Mouse (Mus musculus) olfactory bulb, adult 2 months (tissue): ENCODE results near the gene Irf9.

Experiments used
- CTCF ChIP-seq: fragments of 200-500 bp; IDR thresholded peaks from 2 replicates; pipeline ENCODE4 v1.5.1; 2012; ENCODE audit warnings: low read depth, mild to moderate bottlenecking, low read length, moderate library complexity; ENCODE audit not compliant: insufficient read depth
- POLR2A ChIP-seq: fragments of 200-500 bp; IDR thresholded peaks from 2 replicates; pipeline ENCODE4 v1.6.1; 2012; ENCODE audit warnings: mild to moderate bottlenecking, low read depth, low read length, moderate library complexity; ENCODE audit not compliant: insufficient read depth

- no peak for TF ChIP-seq CTCF
- TF ChIP-seq POLR2A, result no peak
Observed at GRCm38 (mm10) chr14:55604823-55605222, 1.5 kb downstream of the Irf9 start.
